Comparison of ENCODE assay signal across 19 mouse cellular contexts in genomic region chr6:17060154-17060553, GRCm38 (mm10). TPM values are rescaled to one million over a fixed set of nuclear protein-coding genes. Genes with fewer than 3 reads are reported as not detected.
DNase-seq lines count a peak whose midpoint lies in the region; ATAC-seq and TF ChIP-seq lines count a peak whose summit lies in the region.
"Had no signal": no experiment of that assay in that cellular context is flagged by ENCODE, and none has a peak within 500 bp of the region (broad histone marks: within the 10 kb centered on the region; RNA-seq: fewer than 3 reads in every experiment).

No protein-coding gene starts in this region.

- TF ChIP-seq POLR2A in small intestine, adult 2 months (IDR thresholded peaks at IDR 0.05; ENCODE audit: low read depth, low read length) = no peak

- no peaks in the 10 kb centered on the region for H3K9me3 ChIP-seq in heart, embryonic 10.5 days
- no peaks in the 10 kb centered on the region for H3K9me3 ChIP-seq in intestine, embryonic 14.5 days (ENCODE audit: control insufficient read depth, low read length)
- no peaks in the 10 kb centered on the region for H3K9me3 ChIP-seq in forebrain, embryonic 15.5 days
- H3K9me3 ChIP-seq: embryonic facial prominence, embryonic 10.5 days; forebrain, embryonic 13.5 days; hindbrain, embryonic 12.5 days had no signal

- WGBS in heart, embryonic 10.5 days = 82% methylated on average over 2 of the region's 2 CpGs
- WGBS in intestine, embryonic 14.5 days = 47% methylated on average over 2 of the region's 2 CpGs
- WGBS in small intestine, adult 2 months = 52% methylated on average over 2 of the region's 2 CpGs
- 88% methylated on average over 2 of the region's 2 CpGs for WGBS in forebrain, embryonic 15.5 days

- no peak overlapping the region for H3K4me2 ChIP-seq in intestine, embryonic 14.5 days (ENCODE audit: low read length)
- H3K4me2 ChIP-seq in forebrain, embryonic 15.5 days (replicated peaks) = no peak overlapping the region
- H3K4me2 ChIP-seq: forebrain, embryonic 13.5 days; hindbrain, embryonic 12.5 days had no signal

- H3K9ac ChIP-seq in intestine, embryonic 14.5 days (ENCODE audit: low read length) = no peak overlapping the region
- no peak overlapping the region for H3K9ac ChIP-seq in forebrain, embryonic 15.5 days (replicated peaks)
- H3K9ac ChIP-seq: forebrain, embryonic 13.5 days; hindbrain, embryonic 12.5 days had no signal

- peak; percentile 24 for DNase-seq in heart, adult 11 months
- no peak for DNase-seq in heart, embryonic 10.5 days (ENCODE audit: low spot score)
- DNase-seq in 416B (ENCODE audit: low read depth) (peak; percentile 49), liver (no peak)
- DNase-seq in intestine, embryonic 14.5 days (ENCODE audit: low spot score) = peak; percentile 29
- DNase-seq: adrenal gland, adult 2 months; adrenal gland, postnatal 25 days; cerebellum, adult 2 months; cerebellum, postnatal 10 days; gastrocnemius, adult 2 months; gastrocnemius, postnatal 25 days; heart, postnatal 10 days; heart, postnatal 4 days had no signal

- peaks cover 56% of the 10 kb centered on the region for H3K27me3 ChIP-seq in heart, embryonic 10.5 days (ENCODE audit: insufficient read depth, poor library complexity, severe bottlenecking)
- H3K27me3 ChIP-seq in intestine, embryonic 14.5 days (replicated peaks; ENCODE audit: control insufficient read depth, insufficient read depth, low read length) = no peaks in the 10 kb centered on the region
- no peaks in the 10 kb centered on the region for H3K27me3 ChIP-seq in small intestine, adult 2 months (ENCODE audit: control insufficient read depth, insufficient read depth, low read length)
- H3K27me3 ChIP-seq in forebrain, embryonic 15.5 days = no peaks in the 10 kb centered on the region

- no peaks in the 10 kb centered on the region for H3K36me3 ChIP-seq in heart, embryonic 10.5 days
- H3K36me3 ChIP-seq in intestine, embryonic 14.5 days (ENCODE audit: control insufficient read depth, insufficient read depth, low read length) = no peaks in the 10 kb centered on the region
- no peaks in the 10 kb centered on the region for H3K36me3 ChIP-seq in small intestine, adult 2 months (ENCODE audit: control insufficient read depth, insufficient read depth, low read length)
- no peaks in the 10 kb centered on the region for H3K36me3 ChIP-seq in forebrain, embryonic 15.5 days
- H3K36me3 ChIP-seq: embryonic facial prominence, embryonic 10.5 days; hindbrain, embryonic 12.5 days had no signal

- no peak for ATAC-seq in intestine, embryonic 14.5 days (replicated peaks; ENCODE audit: low FRiP score, low TSS enrichment, low read depth)
- ATAC-seq in forebrain, embryonic 15.5 days (replicated peaks) = no peak
- ATAC-seq: forebrain, embryonic 13.5 days; hindbrain, embryonic 16.5 days had no signal

- H3K27ac ChIP-seq in heart, embryonic 10.5 days = no peak overlapping the region
- no peak overlapping the region for H3K27ac ChIP-seq in intestine, embryonic 14.5 days (ENCODE audit: low read depth)
- H3K27ac ChIP-seq in small intestine, adult 2 months (ENCODE audit: insufficient read depth, low read depth, low read length) = peak overlapping the region; percentile 64
- H3K27ac ChIP-seq in forebrain, embryonic 15.5 days (replicated peaks) = no peak overlapping the region
- H3K27ac ChIP-seq: embryonic facial prominence, embryonic 10.5 days; forebrain, embryonic 13.5 days; gastrocnemius, adult 2 months; hindbrain, embryonic 12.5 days had no signal

- TF ChIP-seq CTCF in small intestine, adult 2 months (IDR thresholded peaks at IDR 0.05; ENCODE audit: extremely low read depth, insufficient read length, insufficient replicate concordance, low read depth, low read length) = no peak

- H3K4me3 ChIP-seq in heart, embryonic 10.5 days = no peak overlapping the region
- H3K4me3 ChIP-seq in intestine, embryonic 14.5 days (ENCODE audit: low read depth, low read length) = no peak overlapping the region
- no peak overlapping the region for H3K4me3 ChIP-seq in small intestine, adult 2 months (ENCODE audit: low read depth, low read length)
- H3K4me3 ChIP-seq in forebrain, embryonic 15.5 days = no peak overlapping the region
- H3K4me3 ChIP-seq: embryonic facial prominence, embryonic 10.5 days; forebrain, embryonic 13.5 days; gastrocnemius, adult 2 months; hindbrain, embryonic 12.5 days had no signal

- H3K4me1 ChIP-seq in heart, embryonic 10.5 days = peaks cover 4% of the 10 kb centered on the region; the same call in 1 of the 2 replicates
- peaks cover 7% of the 10 kb centered on the region for H3K4me1 ChIP-seq in intestine, embryonic 14.5 days (replicated peaks; ENCODE audit: control insufficient read depth, insufficient read depth, low read length)
- H3K4me1 ChIP-seq in small intestine, adult 2 months (ENCODE audit: control insufficient read depth, insufficient read depth, insufficient read length, low read length) = peaks cover 13% of the 10 kb centered on the region; the same call in 1 of the 2 replicates
- H3K4me1 ChIP-seq in forebrain, embryonic 15.5 days = peaks cover 5% of the 10 kb centered on the region; the same call in 1 of the 2 replicates
- H3K4me1 ChIP-seq: hindbrain, embryonic 12.5 days had no signal

RNA-seq across cellular contexts. Expression of gene Tes, which starts 4.8 kb away (rescaled TPM):
- polyA plus RNA-seq in heart, embryonic 10.5 days (2016; fragmentation: Nextera tagmentation; extraction: Ambion mirVana) = 12.3 and 38.0 TPM in 2 replicates
- polyA plus RNA-seq in intestine, embryonic 14.5 days (2014; fragmentation: Nextera tagmentation; extraction: Ambion mirVana) = 114 and 132 TPM in 2 replicates
- 39.8 and 107 TPM in 2 replicates for polyA plus RNA-seq in small intestine, adult 2 months (2012; rRNA removed)
- 25.7 and 28.9 TPM in 2 replicates for polyA plus RNA-seq in forebrain, embryonic 15.5 days (2015; fragmentation: Nextera tagmentation; extraction: Ambion mirVana)

Comparison
In these comparisons a context has a peak if more than half of its experiments do, and no peak if none do; other contexts are left out.
1. DNase-seq: peak in heart, adult 11 months (single experiment), 416B (single experiment) and intestine, embryonic 14.5 days (single experiment); none in heart, embryonic 10.5 days (single experiment) and liver (single experiment).